Comparison of ENCODE assay signal across 12 mouse cellular contexts in genomic region chr6:42742303-42742702, GRCm38 (mm10).
"Had no signal": no experiment of that assay in that cellular context is flagged by ENCODE, and none has a peak within 500 bp of the region (broad histone marks: within the 10 kb centered on the region; RNA-seq: fewer than 3 reads in every experiment).

No protein-coding gene starts in this region.

- DNase-seq: gastrocnemius, adult 2 months; gastrocnemius, postnatal 10 days; gastrocnemius, postnatal 25 days; heart, adult 18-20 months; heart, postnatal 10 days; heart, postnatal 4 days; kidney, adult 18-20 months; kidney, adult 8-10 months; kidney, postnatal 10 days; kidney, postnatal 25 days; kidney, postnatal 4 days; liver had no signal
